ENCODE assay signal across 9 mouse cellular contexts in the genomic region with DNA sequence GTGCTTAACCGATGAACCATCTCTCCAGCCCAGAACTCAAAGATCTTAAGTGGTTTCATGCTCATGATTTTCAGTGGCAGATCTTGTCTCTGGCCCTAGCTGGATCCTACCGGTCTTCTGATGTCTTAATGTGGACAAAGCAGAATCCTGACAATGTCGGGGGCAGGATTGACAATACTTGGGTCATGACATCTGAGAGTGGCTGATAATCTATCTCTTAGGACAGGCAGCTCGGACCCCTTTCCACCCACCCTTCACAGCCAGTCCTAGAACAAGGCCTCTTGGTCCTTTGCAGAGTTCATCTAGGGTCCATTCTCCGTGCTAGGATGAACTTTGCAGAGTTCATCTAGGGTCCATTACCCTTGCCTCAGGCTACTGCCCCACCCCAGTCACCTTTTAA. TPM values are rescaled to one million over a fixed set of nuclear protein-coding genes. Genes with fewer than 3 reads are reported as not detected.
A peak's percentile ranks its signal among the peaks of the same experiment; 100 is the strongest.
DNase-seq lines count a peak whose midpoint lies in the region; ATAC-seq and TF ChIP-seq lines count a peak whose summit lies in the region.
"Had no signal": no experiment of that assay in that cellular context is flagged by ENCODE, and none has a peak within 500 bp of the region (broad histone marks: within the 10 kb centered on the region; RNA-seq: fewer than 3 reads in every experiment).

No protein-coding gene starts in this region.

- no peak for TF ChIP-seq POLR2A in kidney, adult 2 months (IDR thresholded peaks at IDR 0.05; ENCODE audit: low read depth, low read length)
- TF ChIP-seq POLR2A in limb, embryonic 14.5 days (IDR thresholded peaks at IDR 0.05; ENCODE audit: borderline replicate concordance, extremely low read depth, insufficient read depth, insufficient read length): no peak

- ATAC-seq in kidney, embryonic 15.5 days (replicated peaks; ENCODE audit: low FRiP score): no peak
- no peak for ATAC-seq in forebrain, embryonic 14.5 days
- ATAC-seq in limb, embryonic 14.5 days (ENCODE audit: low FRiP score, low read depth): no peak
- no peak for ATAC-seq in neural tube, embryonic 13.5 days (ENCODE audit: low read depth)

- DNase-seq in kidney, adult 2 months: no peak
- no peak for DNase-seq in forebrain, embryonic 14.5 days (ENCODE audit: low spot score)
- no peak for DNase-seq in limb, embryonic 14.5 days (ENCODE audit: low spot score)
- DNase-seq in urinary bladder, adult 18-20 months (ENCODE audit: low spot score in 2 of 2): no peak
- DNase-seq in kidney, postnatal 25 days: no peak
- no peak for DNase-seq in lung, postnatal 25 days (ENCODE audit: low spot score)
- DNase-seq: layer of hippocampus, postnatal 36 days had no signal

- H3K4me3 ChIP-seq in kidney, embryonic 15.5 days (replicated peaks): no peak overlapping the region; the same call in 1 of the 2 replicates
- H3K4me3 ChIP-seq in kidney, adult 2 months (ENCODE audit: insufficient read depth, low read depth, low read length): no peak overlapping the region
- peak overlapping the region; percentile 91; the same call in 1 of the 2 replicates for H3K4me3 ChIP-seq in forebrain, embryonic 14.5 days (ENCODE audit: low read depth, low read length)
- peak overlapping the region; percentile 88; the same call in 1 of the 2 replicates for H3K4me3 ChIP-seq in limb, embryonic 14.5 days (replicated peaks; ENCODE audit: low read length)
- H3K4me3 ChIP-seq in neural tube, embryonic 13.5 days: peak overlapping the region; percentile 79

- H3K4me2 ChIP-seq in kidney, embryonic 15.5 days: peak overlapping the region; percentile 90; the same call in 1 of the 2 replicates
- H3K4me2 ChIP-seq in forebrain, embryonic 14.5 days (ENCODE audit: low read length): peak overlapping the region; percentile 95
- peak overlapping the region; percentile 95 for H3K4me2 ChIP-seq in limb, embryonic 14.5 days (replicated peaks; ENCODE audit: low read depth, low read length, severe bottlenecking)
- H3K4me2 ChIP-seq in neural tube, embryonic 13.5 days: peak overlapping the region; percentile 94

- H3K4me1 ChIP-seq in kidney, embryonic 15.5 days: peaks cover 27% of the 10 kb centered on the region
- H3K4me1 ChIP-seq in kidney, adult 2 months (ENCODE audit: control insufficient read depth, insufficient read depth, low read length): peaks cover 2% of the 10 kb centered on the region; the same call in 1 of the 2 replicates
- H3K4me1 ChIP-seq in forebrain, embryonic 14.5 days (ENCODE audit: control insufficient read depth, insufficient read depth, low read length): peaks cover 14% of the 10 kb centered on the region
- H3K4me1 ChIP-seq in limb, embryonic 14.5 days (ENCODE audit: control insufficient read depth, insufficient read depth, low read length): peaks cover 32% of the 10 kb centered on the region
- H3K4me1 ChIP-seq in neural tube, embryonic 13.5 days (replicated peaks): peaks cover 57% of the 10 kb centered on the region

- no peak for TF ChIP-seq CTCF in kidney, adult 2 months (conservative IDR thresholded peaks at IDR 0.05; ENCODE audit: insufficient read depth, insufficient read length, low read depth, low read length)

- H3K27me3 ChIP-seq in kidney, embryonic 15.5 days: no peaks in the 10 kb centered on the region; the same call in 1 of the 2 replicates
- H3K27me3 ChIP-seq in kidney, adult 2 months (replicated peaks; ENCODE audit: control insufficient read depth, insufficient read depth, low read length): no peaks in the 10 kb centered on the region
- H3K27me3 ChIP-seq in forebrain, embryonic 14.5 days (replicated peaks; ENCODE audit: control insufficient read depth, insufficient read depth, low read length): no peaks in the 10 kb centered on the region
- H3K27me3 ChIP-seq in limb, embryonic 14.5 days (ENCODE audit: control insufficient read depth, insufficient read depth, low read length): no peaks in the 10 kb centered on the region
- no peaks in the 10 kb centered on the region for H3K27me3 ChIP-seq in neural tube, embryonic 13.5 days

- no peak overlapping the region for H3K27ac ChIP-seq in kidney, embryonic 15.5 days
- no peak overlapping the region for H3K27ac ChIP-seq in kidney, adult 2 months (ENCODE audit: insufficient read depth, low read depth, low read length)
- no peak overlapping the region for H3K27ac ChIP-seq in forebrain, embryonic 14.5 days (ENCODE audit: low read depth, low read length)
- no peak overlapping the region for H3K27ac ChIP-seq in limb, embryonic 14.5 days (replicated peaks; ENCODE audit: low read depth, low read length)
- no peak overlapping the region for H3K27ac ChIP-seq in neural tube, embryonic 13.5 days (replicated peaks)

- H3K9me3 ChIP-seq in kidney, embryonic 15.5 days (replicated peaks): no peaks in the 10 kb centered on the region
- H3K9me3 ChIP-seq in forebrain, embryonic 14.5 days (replicated peaks; ENCODE audit: control insufficient read depth, low read length): no peaks in the 10 kb centered on the region
- H3K9me3 ChIP-seq in limb, embryonic 14.5 days (ENCODE audit: control insufficient read depth, low read length): no peaks in the 10 kb centered on the region
- H3K9me3 ChIP-seq in neural tube, embryonic 13.5 days: no peaks in the 10 kb centered on the region

- H3K9ac ChIP-seq in kidney, embryonic 15.5 days: no peak overlapping the region
- 0 out of 2 replicates have a peak overlapping the region, but pooled peaks have one; percentile 93 for H3K9ac ChIP-seq in forebrain, embryonic 14.5 days (ENCODE audit: low read length)
- H3K9ac ChIP-seq in limb, embryonic 14.5 days (ENCODE audit: low read depth, low read length, severe bottlenecking): no peak overlapping the region
- H3K9ac ChIP-seq in neural tube, embryonic 13.5 days: peak overlapping the region; percentile 89

- H3K36me3 ChIP-seq in kidney, embryonic 15.5 days: no peaks in the 10 kb centered on the region
- no peaks in the 10 kb centered on the region for H3K36me3 ChIP-seq in kidney, adult 2 months (ENCODE audit: control insufficient read depth, insufficient read depth, low read length)
- H3K36me3 ChIP-seq in forebrain, embryonic 14.5 days (ENCODE audit: control insufficient read depth, insufficient read depth, low read length): no peaks in the 10 kb centered on the region
- H3K36me3 ChIP-seq in limb, embryonic 14.5 days (ENCODE audit: control insufficient read depth, insufficient read depth, low read length): no peaks in the 10 kb centered on the region
- H3K36me3 ChIP-seq in neural tube, embryonic 13.5 days: no peaks in the 10 kb centered on the region

- WGBS in kidney, embryonic 15.5 days: 49% methylated on average over 5 of the region's 5 CpGs
- WGBS in kidney, adult 2 months: 78% methylated on average over 5 of the region's 5 CpGs
- WGBS in forebrain, embryonic 14.5 days: 79% methylated on average over 5 of the region's 5 CpGs
- WGBS in limb, embryonic 14.5 days: 63% methylated on average over 5 of the region's 5 CpGs
- WGBS in neural tube, embryonic 13.5 days: 53% methylated on average over 5 of the region's 5 CpGs

RNA-seq across cellular contexts. Expression of gene Smox, which starts 2.1 kb away (rescaled TPM):
- 38.1 and 41.3 TPM in 2 replicates for polyA plus RNA-seq in kidney, embryonic 15.5 days (2015; fragmentation: Nextera tagmentation; extraction: Ambion mirVana)
- 12.5 and 14.9 TPM in 2 replicates for polyA plus RNA-seq in kidney, adult 2 months (2012; rRNA removed)
- polyA plus RNA-seq in forebrain, embryonic 14.5 days (2014; fragmentation: Nextera tagmentation; extraction: Ambion mirVana): 33.5 and 37.2 TPM in 2 replicates
- polyA plus RNA-seq in limb, embryonic 14.5 days (2012; rRNA removed): 68.8 and 70.7 TPM in 2 replicates
- polyA plus RNA-seq in limb, embryonic 14.5 days (2014; fragmentation: Nextera tagmentation; extraction: Ambion mirVana): 37.9 and 44.3 TPM in 2 replicates
- 46.9 and 50.4 TPM in 2 replicates for polyA plus RNA-seq in neural tube, embryonic 13.5 days (2015; fragmentation: Nextera tagmentation; extraction: Ambion mirVana)

Comparison
In these comparisons a context has a peak if more than half of its experiments do, and no peak if none do; other contexts are left out.
1. H3K4me3 ChIP-seq: peak in forebrain, embryonic 14.5 days (single experiment), limb, embryonic 14.5 days (single experiment) and neural tube, embryonic 13.5 days (single experiment); none in kidney, embryonic 15.5 days (single experiment) and kidney, adult 2 months (single experiment).
2. H3K9ac ChIP-seq: peak in forebrain, embryonic 14.5 days (single experiment) and neural tube, embryonic 13.5 days (single experiment); none in kidney, embryonic 15.5 days (single experiment) and limb, embryonic 14.5 days (single experiment).
3. Peak in every context shown above with its lines, with median percentiles within 50 percentile points of each other: H3K4me2 ChIP-seq.